Mouse (Mus musculus) intestine, embryonic 16.5 days (tissue): ENCODE measurements around the gene Psd. TPM values are rescaled to one million over a fixed set of nuclear protein-coding genes. Genes with fewer than 3 reads are reported as not detected.

Experiments used
- ATAC-seq: fragments of 200-750 bp; cut with Nextera tagmentation; 2 replicates; pipeline ENCODE4 v1.8.0; 2017; ENCODE audit warnings: moderate TSS enrichment, moderate library complexity
- H3K27ac ChIP-seq: fragments of 300-500 bp; sonication (generic); 2 replicates; pipeline ENCODE4 v1.5.1; 2014; ENCODE audit warnings: mild to moderate bottlenecking, low read length
- H3K27me3 ChIP-seq: fragments of 300-500 bp; sonication (generic); replicated peaks from 2 replicates; pipeline ENCODE4 v1.6.1; 2014; ENCODE audit warnings: low read length, control low read depth, mixed read lengths; ENCODE audit not compliant: control insufficient read depth, insufficient read depth
- H3K36me3 ChIP-seq: fragments of 300-500 bp; sonication (generic); 2 replicates; pipeline ENCODE4 v1.6.1; 2014; ENCODE audit warnings: low read length, control low read depth; ENCODE audit not compliant: control insufficient read depth, insufficient read depth
- H3K4me1 ChIP-seq: fragments of 300-500 bp; sonication (generic); 2 replicates; pipeline ENCODE4 v1.6.1; 2014; ENCODE audit warnings: low read length, control low read depth, mixed read lengths; ENCODE audit not compliant: control insufficient read depth, insufficient read depth
- H3K4me2 ChIP-seq: fragments of 300-500 bp; sonication (generic); 2 replicates; pipeline ENCODE4 v1.6.1; 2014; ENCODE audit warnings: low read depth, low read length, control low read depth
- H3K4me3 ChIP-seq: fragments of 300-500 bp; sonication (generic); 2 replicates; pipeline ENCODE4 v1.5.1; 2014; ENCODE audit warnings: mild to moderate bottlenecking, low read length
- H3K9ac ChIP-seq: fragments of 300-500 bp; sonication (generic); 2 replicates; pipeline ENCODE4 v1.6.1; 2014; ENCODE audit warnings: low read depth, low read length
- H3K9me3 ChIP-seq: fragments of 300-500 bp; sonication (generic); 2 replicates; pipeline ENCODE4 v1.6.1; 2016; ENCODE audit warnings: low read length, control low read depth; ENCODE audit not compliant: control insufficient read depth
- WGBS: fragments of 180-500 bp; shearing (Covaris S2); extraction: QIAGEN DNeasy Blood & Tissue Kit; methylation state at CpG from one replicate; pipeline ENCODE4 v1.1.7; 2014; 5-methylcytosine and 5-hydroxymethylcytosine counted together
- polyA plus RNA-seq: library from polyadenylated mRNA; unstranded; fragments of >200 nt; fragmentation: Nextera tagmentation; extraction: Ambion mirVana; gene quantifications from 2 replicates; pipeline ENCODE4 v1.2.1, GENCODE M21; 2015

The Psd gene
- polyA plus RNA-seq, 1 experiment from 2014 or later, result 13.2 TPM

GRCm38 (mm10) chr19:46315752-46316610, 11.0 kb downstream of the Psd start:
- Histone ChIP-seq H3K36me3 (0 out of 2 replicates have a peak, but pooled peaks cover 5% of the 10 kb centered on the region), H3K9ac (peak overlapping the region; percentile 73), H3K4me2 (peak overlapping the region; percentile 63), H3K27me3 (peaks cover 39% of the 10 kb centered on the region), H3K4me1 (peaks cover 29% of the 10 kb centered on the region), H3K4me3 (peak overlapping the region; percentile 58), H3K27ac (peak overlapping the region; percentile 77), H3K9me3 (no peaks in the 10 kb centered on the region)
- WGBS, result 40% methylated on average over 12 of the region's 12 CpGs
- peak; percentile 61 for ATAC-seq

GRCm38 (mm10) chr19:46314872-46315742, 11.8 kb downstream of the Psd start:
- H3K27me3 ChIP-seq, result peaks cover 39% of the 10 kb centered on the region

GRCm38 (mm10) chr19:46314151-46314601, 12.8 kb downstream of the Psd start:
- Histone ChIP-seq H3K4me3 (peak overlapping the region; percentile 5), H3K4me1 (peaks cover 26% of the 10 kb centered on the region), H3K27me3 (peaks cover 33% of the 10 kb centered on the region), H3K9ac (peak overlapping the region; percentile 29; the same call in 1 of the 2 replicates), H3K9me3 (no peaks in the 10 kb centered on the region), H3K36me3 (0 out of 2 replicates have a peak, but pooled peaks cover 8% of the 10 kb centered on the region), H3K4me2 (peak overlapping the region; percentile 63; the same call in 1 of the 2 replicates), H3K27ac (no peak overlapping the region)
- ATAC-seq, result no peak
- 24% methylated on average over 18 of the region's 18 CpGs for WGBS

More at GRCm38 (mm10) chr19:46314872-46315742, 11.8 kb downstream of the Psd start:
- H3K9ac ChIP-seq, result peak overlapping the region; percentile 29; the same call in 1 of the 2 replicates
- peak; percentile 33 for ATAC-seq
- 0 out of 2 replicates have a peak, but pooled peaks cover 8% of the 10 kb centered on the region for H3K36me3 ChIP-seq
- 27% methylated on average over 14 of the region's 14 CpGs for WGBS
- H3K27ac ChIP-seq, result peak overlapping the region; percentile 66
- no peaks in the 10 kb centered on the region for H3K9me3 ChIP-seq
- peaks cover 29% of the 10 kb centered on the region for H3K4me1 ChIP-seq
- peak overlapping the region; percentile 63 for H3K4me2 ChIP-seq
- H3K4me3 ChIP-seq, result no peak overlapping the region; the same call in 1 of the 2 replicates

- no peak overlapping the region for H3K4me3 ChIP-seq
- no peak overlapping the region for H3K4me2 ChIP-seq
- no peaks in the 10 kb centered on the region for H3K9me3 ChIP-seq
- peaks cover 27% of the 10 kb centered on the region for H3K27me3 ChIP-seq
- 66% methylated on average over 6 of the region's 6 CpGs for WGBS
- peaks cover 25% of the 10 kb centered on the region for H3K4me1 ChIP-seq
- H3K27ac ChIP-seq, result no peak overlapping the region
- no peak for ATAC-seq
- H3K36me3 ChIP-seq, result 0 out of 2 replicates have a peak, but pooled peaks cover 8% of the 10 kb centered on the region
- H3K9ac ChIP-seq, result no peak overlapping the region
Measured at GRCm38 (mm10) chr19:46313591-46313990, 13.4 kb downstream of the Psd start.

DNA sequence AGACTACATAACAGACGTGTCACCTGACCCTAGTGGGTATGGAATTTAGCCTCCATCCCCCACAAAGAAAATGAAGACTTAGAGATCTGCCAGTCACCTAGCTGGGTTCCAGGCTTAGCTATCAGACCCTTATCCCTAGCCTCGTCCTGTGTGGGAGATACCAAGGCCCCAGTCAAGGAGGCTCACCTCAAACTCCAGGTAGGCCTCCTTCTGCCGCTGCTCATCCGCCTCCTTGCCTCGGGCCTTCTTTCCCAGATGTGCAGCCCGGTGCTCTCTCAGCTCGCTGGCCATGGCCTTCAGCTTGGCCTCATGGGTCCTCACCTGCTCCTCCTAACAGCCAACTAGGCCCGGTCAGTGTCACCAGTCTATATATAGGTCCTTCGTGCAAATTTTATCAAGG, 13.8 kb downstream of the Psd start:
- Histone ChIP-seq H3K4me1 (peaks cover 24% of the 10 kb centered on the region), H3K36me3 (0 out of 2 replicates have a peak, but pooled peaks cover 8% of the 10 kb centered on the region), H3K4me2 (no peak overlapping the region), H3K9me3 (no peaks in the 10 kb centered on the region), H3K27ac (no peak overlapping the region), H3K4me3 (no peak overlapping the region), H3K27me3 (peaks cover 25% of the 10 kb centered on the region), H3K9ac (no peak overlapping the region)
- ATAC-seq, result no peak
- 90% methylated on average over 9 of the region's 9 CpGs for WGBS

GRCm38 (mm10) chr19:46312566-46312965, 14.4 kb downstream of the Psd start:
- ATAC-seq, result no peak
- Histone ChIP-seq H3K4me1 (peaks cover 20% of the 10 kb centered on the region), H3K27me3 (peaks cover 24% of the 10 kb centered on the region), H3K4me2 (no peak overlapping the region), H3K9me3 (no peaks in the 10 kb centered on the region), H3K27ac (no peak overlapping the region), H3K4me3 (no peak overlapping the region), H3K36me3 (0 out of 2 replicates have a peak, but pooled peaks cover 8% of the 10 kb centered on the region), H3K9ac (no peak overlapping the region)
- 86% methylated on average over 21 of the region's 21 CpGs for WGBS

- Histone ChIP-seq H3K4me1 (peaks cover 22% of the 10 kb centered on the region), H3K27me3 (peaks cover 13% of the 10 kb centered on the region), H3K27ac (no peak overlapping the region), H3K4me3 (no peak overlapping the region), H3K9me3 (no peaks in the 10 kb centered on the region), H3K4me2 (no peak overlapping the region), H3K36me3 (0 out of 2 replicates have a peak, but pooled peaks cover 8% of the 10 kb centered on the region), H3K9ac (no peak overlapping the region)
- no peak for ATAC-seq
- WGBS, result 86% methylated on average over 9 of the region's 9 CpGs
Measured at GRCm38 (mm10) chr19:46311341-46311740, 15.6 kb downstream of the Psd start.

DNA sequence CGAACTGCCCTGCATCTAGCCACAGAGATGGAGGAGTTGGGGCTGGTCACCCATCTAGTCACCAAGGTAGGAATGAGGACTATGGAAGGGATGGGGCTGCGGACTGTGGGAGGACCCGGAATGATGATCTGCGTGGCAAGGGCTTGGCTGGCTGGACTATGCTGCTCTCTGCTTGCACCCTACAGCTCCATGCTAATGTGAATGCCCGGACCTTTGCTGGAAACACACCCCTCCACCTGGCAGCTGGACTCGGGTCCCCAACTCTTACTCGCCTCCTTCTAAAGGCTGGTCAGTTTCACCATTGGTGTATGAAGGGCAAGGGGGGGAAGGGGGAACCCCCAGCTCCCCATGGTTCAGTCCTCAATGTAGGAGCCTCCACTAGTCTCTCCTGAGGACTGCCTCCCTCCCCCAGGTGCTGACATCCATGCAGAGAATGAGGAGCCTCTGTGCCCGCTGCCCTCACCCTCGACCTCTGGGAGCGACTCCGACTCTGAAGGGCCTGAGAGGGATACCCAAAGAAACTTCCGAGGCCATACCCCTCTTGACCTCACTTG, 16.6 kb downstream of the Psd start:
- Histone ChIP-seq H3K9ac (no peak overlapping the region), H3K36me3 (0 out of 2 replicates have a peak, but pooled peaks cover 8% of the 10 kb centered on the region), H3K4me2 (no peak overlapping the region), H3K4me3 (no peak overlapping the region), H3K27ac (no peak overlapping the region), H3K4me1 (peaks cover 28% of the 10 kb centered on the region), H3K9me3 (no peaks in the 10 kb centered on the region), H3K27me3 (peaks cover 13% of the 10 kb centered on the region; the same call in 1 of the 2 replicates)
- 93% methylated on average over 12 of the region's 12 CpGs for WGBS
- no peak for ATAC-seq
